Mouse (Mus musculus): ENCODE measurements around the gene Aldh16a1. TPM values are rescaled to one million over a fixed set of nuclear protein-coding genes. Genes with fewer than 3 reads are reported as not detected.
"Not testable (repeated sequence)": the region's sequence is repeated elsewhere in the genome, so short reads cannot be mapped to it uniquely, and the experiment has no call there.

The Aldh16a1 gene
- polyA plus RNA-seq, 1 experiment from 2014 or later: 106 TPM

GRCm38 (mm10) chr7:45154993-45155514 is 670 bp upstream of the Aldh16a1 start:
- no peaks in the 10 kb centered on the region for H3K27me3 ChIP-seq (replicated peaks; ENCODE audit: control insufficient read depth, insufficient read depth, low read length)
- peak; percentile 13 for ATAC-seq
- H3K4me2 ChIP-seq (ENCODE audit: low read depth, low read length): peak overlapping the region; percentile 61
- no peaks in the 10 kb centered on the region for H3K36me3 ChIP-seq (ENCODE audit: control insufficient read depth, insufficient read depth, low read length)
- peak overlapping the region; percentile 73 for H3K4me3 ChIP-seq (ENCODE audit: low read length)
- H3K9me3 ChIP-seq (ENCODE audit: control insufficient read depth, low read length): no peaks in the 10 kb centered on the region
- H3K27ac ChIP-seq (ENCODE audit: low read length): peak overlapping the region; percentile 43; the same call in 1 of the 2 replicates
- WGBS: 80% methylated on average over 12 of the region's 12 CpGs
- H3K9ac ChIP-seq (ENCODE audit: low read depth, low read length): peak overlapping the region; percentile 88
- H3K4me1 ChIP-seq (ENCODE audit: control insufficient read depth, insufficient read depth, low read length): peaks cover 20% of the 10 kb centered on the region; the same call in 1 of the 2 replicates

- Histone ChIP-seq H3K4me2 (ENCODE audit: low read depth, low read length) (peak overlapping the region; percentile 74), H3K9ac (ENCODE audit: low read depth, low read length) (peak overlapping the region; percentile 88), H3K36me3 (ENCODE audit: control insufficient read depth, insufficient read depth, low read length) (no peaks in the 10 kb centered on the region), H3K4me1 (ENCODE audit: control insufficient read depth, insufficient read depth, low read length) (peaks cover 27% of the 10 kb centered on the region; the same call in 1 of the 2 replicates), H3K9me3 (ENCODE audit: control insufficient read depth, low read length) (no peaks in the 10 kb centered on the region), H3K27me3 (replicated peaks; ENCODE audit: control insufficient read depth, insufficient read depth, low read length) (no peaks in the 10 kb centered on the region), H3K27ac (ENCODE audit: low read length) (peak overlapping the region; percentile 97), H3K4me3 (ENCODE audit: low read length) (peak overlapping the region; percentile 73)
- 3% methylated on average over 5 of the region's 5 CpGs for WGBS
- no peak for ATAC-seq
These were observed 798 bp downstream of the Aldh16a1 start for GRCm38 (mm10) chr7:45153586-45153985.

- WGBS: 87% methylated on average over 2 of the region's 2 CpGs
- not testable (repeated sequence) for H3K27ac ChIP-seq (ENCODE audit: low read length); H3K9ac ChIP-seq (ENCODE audit: low read depth, low read length); H3K36me3 ChIP-seq (ENCODE audit: control insufficient read depth, insufficient read depth, low read length); ATAC-seq; H3K9me3 ChIP-seq (ENCODE audit: control insufficient read depth, low read length); H3K27me3 ChIP-seq (replicated peaks; ENCODE audit: control insufficient read depth, insufficient read depth, low read length)
- Histone ChIP-seq H3K4me1 (ENCODE audit: control insufficient read depth, insufficient read depth, low read length) (peaks cover 32% of the 10 kb centered on the region; the same call in 1 of the 2 replicates), H3K4me3 (ENCODE audit: low read length) (peak overlapping the region; percentile 73), H3K4me2 (ENCODE audit: low read depth, low read length) (peak overlapping the region; percentile 74)
These were observed 1.3 kb downstream of the Aldh16a1 start for GRCm38 (mm10) chr7:45153052-45153451.

GRCm38 (mm10) chr7:45151303-45151702 is 3.1 kb downstream of the Aldh16a1 start:
- no peak for ATAC-seq

GRCm38 (mm10) chr7:45150321-45150720 is 4.1 kb downstream of the Aldh16a1 start:
- H3K9me3 ChIP-seq (ENCODE audit: control insufficient read depth, low read length): no peaks in the 10 kb centered on the region
- peak overlapping the region; percentile 77 for H3K27ac ChIP-seq (ENCODE audit: low read length)
- H3K4me1 ChIP-seq (ENCODE audit: control insufficient read depth, insufficient read depth, low read length): peaks cover 34% of the 10 kb centered on the region; the same call in 1 of the 2 replicates
- H3K27me3 ChIP-seq (replicated peaks; ENCODE audit: control insufficient read depth, insufficient read depth, low read length): no peaks in the 10 kb centered on the region
- ATAC-seq: no peak
- 53% methylated on average over 4 of the region's 4 CpGs for WGBS
- peaks cover under 1% of the 10 kb centered on the region; the same call in 1 of the 2 replicates for H3K36me3 ChIP-seq (ENCODE audit: control insufficient read depth, insufficient read depth, low read length)
- no peak overlapping the region for H3K4me2 ChIP-seq (ENCODE audit: low read depth, low read length)
- H3K9ac ChIP-seq (ENCODE audit: low read depth, low read length): 0 out of 2 replicates have a peak overlapping the region, but pooled peaks have one; percentile 14
- H3K4me3 ChIP-seq (ENCODE audit: low read length): no peak overlapping the region

More at GRCm38 (mm10) chr7:45151303-45151702, 3.1 kb downstream of the Aldh16a1 start:
- Histone ChIP-seq H3K36me3 (ENCODE audit: control insufficient read depth, insufficient read depth, low read length) (no peaks in the 10 kb centered on the region), H3K9ac (ENCODE audit: low read depth, low read length) (no peak overlapping the region), H3K4me2 (ENCODE audit: low read depth, low read length) (no peak overlapping the region), H3K27ac (ENCODE audit: low read length) (peak overlapping the region; percentile 77), H3K4me1 (ENCODE audit: control insufficient read depth, insufficient read depth, low read length) (peaks cover 34% of the 10 kb centered on the region; the same call in 1 of the 2 replicates), H3K9me3 (ENCODE audit: control insufficient read depth, low read length) (no peaks in the 10 kb centered on the region), H3K27me3 (replicated peaks; ENCODE audit: control insufficient read depth, insufficient read depth, low read length) (no peaks in the 10 kb centered on the region), H3K4me3 (ENCODE audit: low read length) (no peak overlapping the region)
- 38% methylated on average over 11 of the region's 11 CpGs for WGBS

- 67% methylated on average over 6 of the region's 6 CpGs for WGBS
- Histone ChIP-seq H3K4me3 (ENCODE audit: low read length) (no peak overlapping the region), H3K27ac (ENCODE audit: low read length) (peak overlapping the region; percentile 52; the same call in 1 of the 2 replicates), H3K4me2 (ENCODE audit: low read depth, low read length) (no peak overlapping the region), H3K4me1 (ENCODE audit: control insufficient read depth, insufficient read depth, low read length) (peaks cover 27% of the 10 kb centered on the region; the same call in 1 of the 2 replicates), H3K9me3 (ENCODE audit: control insufficient read depth, low read length) (no peaks in the 10 kb centered on the region), H3K27me3 (replicated peaks; ENCODE audit: control insufficient read depth, insufficient read depth, low read length) (no peaks in the 10 kb centered on the region), H3K36me3 (ENCODE audit: control insufficient read depth, insufficient read depth, low read length) (peaks cover 6% of the 10 kb centered on the region; the same call in 1 of the 2 replicates), H3K9ac (ENCODE audit: low read depth, low read length) (no peak overlapping the region)
- no peak for ATAC-seq
These were observed 4.8 kb downstream of the Aldh16a1 start for GRCm38 (mm10) chr7:45149545-45149944.

- Histone ChIP-seq H3K27ac (ENCODE audit: low read length) (peak overlapping the region; percentile 8), H3K4me1 (ENCODE audit: control insufficient read depth, insufficient read depth, low read length) (peaks cover 26% of the 10 kb centered on the region; the same call in 1 of the 2 replicates), H3K9ac (ENCODE audit: low read depth, low read length) (peak overlapping the region; percentile 12; the same call in 1 of the 2 replicates), H3K4me3 (ENCODE audit: low read length) (no peak overlapping the region), H3K36me3 (ENCODE audit: control insufficient read depth, insufficient read depth, low read length) (peaks cover 11% of the 10 kb centered on the region; the same call in 1 of the 2 replicates), H3K4me2 (ENCODE audit: low read depth, low read length) (no peak overlapping the region), H3K9me3 (ENCODE audit: control insufficient read depth, low read length) (no peaks in the 10 kb centered on the region), H3K27me3 (replicated peaks; ENCODE audit: control insufficient read depth, insufficient read depth, low read length) (no peaks in the 10 kb centered on the region)
- 53% methylated on average over 4 of the region's 4 CpGs for WGBS
- ATAC-seq: no peak
These were observed 5.8 kb downstream of the Aldh16a1 start for GRCm38 (mm10) chr7:45148534-45149098.

- peaks cover 21% of the 10 kb centered on the region; the same call in 1 of the 2 replicates for H3K4me1 ChIP-seq (ENCODE audit: control insufficient read depth, insufficient read depth, low read length)
- H3K9me3 ChIP-seq (ENCODE audit: control insufficient read depth, low read length): no peaks in the 10 kb centered on the region
- no peak overlapping the region for H3K9ac ChIP-seq (ENCODE audit: low read depth, low read length)
- H3K4me3 ChIP-seq (ENCODE audit: low read length): no peak overlapping the region
- ATAC-seq: no peak
- H3K36me3 ChIP-seq (ENCODE audit: control insufficient read depth, insufficient read depth, low read length): peaks cover 15% of the 10 kb centered on the region; the same call in 1 of the 2 replicates
- no peaks in the 10 kb centered on the region for H3K27me3 ChIP-seq (replicated peaks; ENCODE audit: control insufficient read depth, insufficient read depth, low read length)
- WGBS: 72% methylated on average over 11 of the region's 11 CpGs
- no peak overlapping the region for H3K27ac ChIP-seq (ENCODE audit: low read length)
- no peak overlapping the region for H3K4me2 ChIP-seq (ENCODE audit: low read depth, low read length)
These were observed 6.5 kb downstream of the Aldh16a1 start for GRCm38 (mm10) chr7:45147899-45148298.

- WGBS: 95% methylated on average over 11 of the region's 11 CpGs
- H3K4me1 ChIP-seq (ENCODE audit: control insufficient read depth, insufficient read depth, low read length): peaks cover 21% of the 10 kb centered on the region; the same call in 1 of the 2 replicates
- H3K4me2 ChIP-seq (ENCODE audit: low read depth, low read length): no peak overlapping the region
- no peak overlapping the region for H3K27ac ChIP-seq (ENCODE audit: low read length)
- H3K27me3 ChIP-seq (replicated peaks; ENCODE audit: control insufficient read depth, insufficient read depth, low read length): no peaks in the 10 kb centered on the region
- peaks cover 16% of the 10 kb centered on the region; the same call in 1 of the 2 replicates for H3K36me3 ChIP-seq (ENCODE audit: control insufficient read depth, insufficient read depth, low read length)
- H3K9me3 ChIP-seq (ENCODE audit: control insufficient read depth, low read length): no peaks in the 10 kb centered on the region
- no peak overlapping the region for H3K9ac ChIP-seq (ENCODE audit: low read depth, low read length)
- no peak for ATAC-seq
- no peak overlapping the region for H3K4me3 ChIP-seq (ENCODE audit: low read length)
These were observed 7.1 kb downstream of the Aldh16a1 start for GRCm38 (mm10) chr7:45147267-45147666.

Data from intestine, embryonic 16.5 days (tissue).